Mouse (Mus musculus): ENCODE measurements around the gene Fars2. TPM values are rescaled to one million over a fixed set of nuclear protein-coding genes. Genes with fewer than 3 reads are reported as not detected.

Gene Fars2
- polyA plus RNA-seq, 1 experiment: 63.0 TPM

DNA sequence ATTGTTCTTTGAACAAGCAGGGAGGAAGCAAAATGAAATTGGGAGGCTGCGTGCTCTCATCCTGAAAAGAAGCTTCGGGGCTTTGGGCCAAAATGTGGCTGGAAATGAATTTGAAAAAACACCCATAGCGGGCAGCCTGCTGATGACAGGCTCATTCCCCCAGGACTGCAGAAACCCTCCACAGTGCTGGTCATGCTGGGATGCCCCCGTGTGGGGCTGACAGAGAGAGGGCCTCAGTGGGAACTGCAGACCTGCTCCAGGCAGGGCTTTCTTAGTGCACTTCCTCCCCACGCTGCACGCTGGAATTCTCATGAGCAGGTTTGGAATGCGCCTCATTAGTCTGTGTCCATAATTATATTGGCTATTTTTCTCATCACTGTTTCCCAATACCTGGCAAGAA lies 373.4 kb downstream of the Fars2 start:
- no peak for DNase-seq (ENCODE audit: low read depth, low spot score)
- 78% methylated on average over 7 of the region's 7 CpGs for WGBS

- no peak for DNase-seq (ENCODE audit: low read depth, low spot score)
- 73% methylated on average over 3 of the region's 3 CpGs for WGBS
These were observed 375.2 kb downstream of the Fars2 start for GRCm38 (mm10) chr13:36492397-36492796.

DNA sequence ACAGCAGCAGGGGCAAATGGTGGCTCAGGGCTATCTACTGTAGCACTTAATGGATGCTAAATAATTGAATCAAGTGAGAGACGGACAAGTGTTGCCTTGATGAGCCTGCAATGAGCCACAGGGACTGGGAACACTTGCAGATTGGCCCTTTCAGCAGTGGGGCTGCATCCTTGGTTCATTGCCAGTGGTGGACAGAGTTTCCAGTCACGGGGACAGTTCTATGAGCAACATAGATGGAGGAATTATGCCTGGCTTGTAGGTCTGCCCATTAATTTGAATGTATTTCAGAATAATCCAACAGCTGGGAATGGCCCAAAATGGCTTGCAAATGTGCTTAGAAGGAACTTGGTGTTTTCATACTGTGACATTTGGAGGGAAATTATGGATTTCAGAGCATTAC lies 376.1 kb downstream of the Fars2 start:
- 76% methylated on average over 2 of the region's 2 CpGs for WGBS
- DNase-seq (ENCODE audit: low read depth, low spot score): no peak

DNA sequence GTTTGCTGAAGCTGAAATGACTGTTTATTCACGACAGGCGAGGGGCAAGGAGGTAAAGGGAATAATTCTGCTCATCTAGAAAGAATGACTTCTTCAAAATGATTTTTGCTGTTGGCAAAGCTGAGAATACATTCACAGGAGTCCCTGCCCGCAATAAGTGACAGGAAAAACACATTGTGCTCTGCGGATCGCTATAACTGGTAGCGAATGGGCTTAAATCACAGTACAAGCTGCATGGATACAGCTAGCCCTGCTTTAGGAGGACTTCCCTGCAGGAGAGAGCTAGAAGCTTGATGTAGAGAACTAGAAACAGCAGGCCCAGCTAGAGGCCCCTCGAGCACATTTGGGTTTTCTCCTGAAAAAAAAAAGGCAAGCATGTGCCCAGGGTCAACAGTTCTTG lies 376.6 kb downstream of the Fars2 start:
- no peak for DNase-seq (ENCODE audit: low read depth, low spot score)
- WGBS: 82% methylated on average over 7 of the region's 7 CpGs

GRCm38 (mm10) chr13:36495980-36496379 lies 378.8 kb downstream of the Fars2 start:
- DNase-seq (ENCODE audit: low read depth, low spot score): no peak
- WGBS: 75% methylated on average over 2 of the region's 2 CpGs

DNA sequence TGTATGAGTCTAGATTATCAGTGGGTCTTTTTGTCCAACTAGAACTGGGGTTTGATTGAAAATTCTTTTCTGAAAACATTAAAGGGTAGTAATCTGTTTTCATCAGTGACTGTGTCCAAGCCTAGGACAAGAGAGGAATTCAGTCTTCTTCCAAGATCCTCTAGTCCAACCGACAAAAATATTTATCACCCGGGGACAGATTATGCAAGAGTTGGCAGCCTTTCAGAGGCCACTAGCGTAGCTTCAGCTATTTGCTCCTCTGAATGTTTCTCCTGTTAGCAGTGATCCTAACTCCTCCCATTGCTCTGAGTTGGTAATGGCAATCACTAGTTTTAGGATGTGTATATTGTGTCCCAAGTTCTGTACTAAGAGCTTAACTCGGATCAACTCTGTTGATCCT lies 380.1 kb downstream of the Fars2 start:
- WGBS: 43% methylated on average over 4 of the region's 4 CpGs
- no peak for DNase-seq (ENCODE audit: low read depth, low spot score)

DNA sequence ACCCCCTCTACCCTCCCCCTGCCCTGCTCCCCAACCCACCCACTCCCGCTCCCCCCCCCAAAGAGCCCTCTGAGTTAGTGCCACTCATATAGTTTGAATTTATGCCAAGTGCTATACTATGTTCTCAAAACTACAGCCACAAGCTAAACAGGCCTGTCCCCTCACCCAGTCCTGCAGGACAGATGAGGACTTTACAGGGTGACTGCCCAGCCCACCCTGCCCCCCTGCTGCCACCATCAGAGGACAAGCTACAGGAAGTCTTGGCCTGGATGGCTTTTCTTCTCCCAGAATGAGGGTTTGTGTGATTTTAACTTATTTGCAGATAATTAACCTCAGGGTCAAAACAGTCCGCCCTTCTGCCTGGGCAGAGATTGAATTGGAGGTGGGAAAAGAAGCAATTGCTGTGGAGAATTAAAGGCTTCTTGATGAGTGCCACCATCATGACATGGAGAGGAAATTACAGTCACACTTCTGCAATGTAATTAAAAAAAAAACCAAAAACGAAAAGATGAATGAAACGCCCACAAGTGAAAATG lies 383.2 kb downstream of the Fars2 start:
- WGBS: 69% methylated on average over 4 of the region's 4 CpGs
- no peak for DNase-seq (ENCODE audit: low read depth, low spot score)

DNA sequence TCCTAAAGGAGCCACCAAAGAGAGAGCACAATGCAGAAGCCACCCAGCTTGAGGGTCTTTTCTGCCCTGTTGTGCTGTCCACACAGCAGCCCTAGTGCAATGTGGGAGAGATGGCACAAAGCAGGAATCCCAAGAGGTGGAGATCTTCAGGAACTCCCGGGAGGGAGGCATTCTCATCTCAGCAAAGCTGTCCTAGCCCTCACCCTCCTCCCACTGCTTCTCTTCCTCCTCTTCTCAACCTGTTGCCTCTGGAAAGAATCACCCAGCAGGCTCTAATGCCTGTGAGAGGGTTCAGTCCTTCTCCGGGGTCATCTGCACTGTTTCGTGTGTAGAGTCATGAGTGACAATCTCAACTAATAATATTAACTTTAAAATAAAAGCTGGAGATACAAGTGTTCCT lies 386.3 kb downstream of the Fars2 start:
- WGBS: 82% methylated on average over 3 of the region's 3 CpGs
- no peak for DNase-seq (ENCODE audit: low read depth, low spot score)

GRCm38 (mm10) chr13:36503991-36504390 lies 386.8 kb downstream of the Fars2 start:
- 87% methylated on average over 7 of the region's 7 CpGs for WGBS
- no peak for DNase-seq (ENCODE audit: low read depth, low spot score)

GRCm38 (mm10) chr13:36505730-36506129 lies 388.5 kb downstream of the Fars2 start:
- WGBS: 91% methylated on average over 6 of the region's 6 CpGs
- no peak for DNase-seq (ENCODE audit: low read depth, low spot score)

DNA sequence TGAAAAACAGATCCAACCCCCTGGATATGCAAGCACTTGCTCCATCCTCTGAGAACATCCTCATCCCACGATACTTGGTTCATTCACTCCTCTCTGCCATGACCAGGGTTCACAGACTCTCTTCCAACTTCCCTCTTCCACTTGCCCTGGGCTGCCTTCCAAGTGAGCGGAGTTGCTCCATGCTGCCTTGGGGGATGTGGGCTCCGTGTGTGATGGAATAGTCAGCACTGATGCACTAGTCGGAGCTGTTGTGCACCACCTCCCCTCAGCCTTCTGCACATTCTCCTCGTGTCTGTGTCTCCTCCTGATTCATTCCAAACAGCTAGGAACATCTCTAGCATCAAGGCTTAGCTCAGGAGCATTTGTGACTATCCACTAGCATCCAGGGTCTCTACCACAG lies 389.1 kb downstream of the Fars2 start:
- DNase-seq (ENCODE audit: low read depth, low spot score): no peak
- 76% methylated on average over 5 of the region's 5 CpGs for WGBS

DNA sequence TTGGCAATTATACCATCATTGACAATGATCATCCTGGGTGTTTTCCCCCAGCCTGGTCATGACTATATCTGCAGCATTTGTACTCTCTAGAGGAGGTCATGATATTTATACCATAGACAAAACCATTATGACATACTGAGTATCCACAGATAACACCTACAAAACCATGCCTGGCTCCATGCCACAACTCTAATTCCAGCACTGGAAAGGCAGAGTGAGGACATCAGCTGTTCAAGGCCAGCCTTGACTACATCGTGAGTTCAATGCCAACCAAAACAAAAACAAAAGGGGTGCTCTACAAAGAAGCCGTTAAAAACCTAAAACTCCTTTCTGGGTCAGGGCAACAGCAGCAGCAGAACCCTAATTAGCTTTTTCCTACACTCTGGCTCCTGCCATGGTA lies 392.9 kb downstream of the Fars2 start:
- DNase-seq (ENCODE audit: low read depth, low spot score): no peak
- WGBS: 58% methylated on average over 2 of the region's 2 CpGs

- WGBS: 76% methylated on average over 1 of the region's 1 CpGs
- DNase-seq (ENCODE audit: low read depth, low spot score): no peak
These were observed 395.9 kb downstream of the Fars2 start for GRCm38 (mm10) chr13:36513126-36513525.

GRCm38 (mm10) chr13:36518144-36518571 lies 400.9 kb downstream of the Fars2 start:
- 73% methylated on average over 9 of the region's 9 CpGs for whole genome bisulfite sequencing
- DNase-seq (ENCODE audit: low read depth, low spot score): no peak

- no peak for DNase-seq (ENCODE audit: low read depth, low spot score)
- WGBS: 90% methylated on average over 4 of the region's 4 CpGs
These were observed 410.5 kb downstream of the Fars2 start for GRCm38 (mm10) chr13:36527761-36528160.

GRCm38 (mm10) chr13:36528223-36528895 lies 411.1 kb downstream of the Fars2 start:
- WGBS: 67% methylated on average over 8 of the region's 8 CpGs
- no peak for DNase-seq (ENCODE audit: low read depth, low spot score)

- no peak for DNase-seq (ENCODE audit: low read depth, low spot score)
- 57% methylated on average over 5 of the region's 5 CpGs for WGBS
These were observed 412.3 kb downstream of the Fars2 start for GRCm38 (mm10) chr13:36529467-36530039.

- DNase-seq (ENCODE audit: low read depth, low spot score): no peak
- 88% methylated on average over 1 of the region's 1 CpGs for WGBS
These were observed 413.6 kb downstream of the Fars2 start for GRCm38 (mm10) chr13:36530852-36531251.

GRCm38 (mm10) chr13:36531893-36532292 lies 414.7 kb downstream of the Fars2 start:
- 89% methylated on average over 3 of the region's 3 CpGs for WGBS
- no peak for DNase-seq (ENCODE audit: low read depth, low spot score)

- 91% methylated on average over 5 of the region's 5 CpGs for WGBS
- no peak for DNase-seq (ENCODE audit: low read depth, low spot score)
These were observed 415.9 kb downstream of the Fars2 start for GRCm38 (mm10) chr13:36533071-36533470.

DNA sequence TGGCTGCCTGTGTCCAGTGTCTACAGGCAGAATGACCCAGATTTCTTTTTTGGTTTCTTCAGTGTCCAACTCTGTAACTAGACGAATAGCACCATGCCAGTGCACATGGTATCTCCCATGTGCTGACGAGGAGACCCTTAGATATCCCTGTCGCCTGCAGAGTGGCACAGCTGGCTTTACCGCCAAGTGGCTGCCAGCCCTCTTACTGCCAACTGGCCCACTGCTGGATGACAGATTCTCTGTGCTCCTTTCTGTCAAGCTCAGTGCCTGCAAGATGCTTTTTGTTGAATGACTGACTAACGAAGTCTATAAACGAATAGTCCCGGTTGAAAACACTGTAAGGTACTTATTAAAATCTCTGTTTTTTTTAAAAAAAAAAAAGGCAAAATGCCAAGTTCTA lies 416.3 kb downstream of the Fars2 start:
- 81% methylated on average over 7 of the region's 7 CpGs for WGBS
- no peak for DNase-seq (ENCODE audit: low read depth, low spot score)
